Mouse (Mus musculus): ENCODE results near the gene Scgb1b18.
"Not testable (repeated sequence)": the region's sequence is repeated elsewhere in the genome, so short reads cannot be mapped to it uniquely, and the experiment has no call there.

The Scgb1b18 gene

DNA sequence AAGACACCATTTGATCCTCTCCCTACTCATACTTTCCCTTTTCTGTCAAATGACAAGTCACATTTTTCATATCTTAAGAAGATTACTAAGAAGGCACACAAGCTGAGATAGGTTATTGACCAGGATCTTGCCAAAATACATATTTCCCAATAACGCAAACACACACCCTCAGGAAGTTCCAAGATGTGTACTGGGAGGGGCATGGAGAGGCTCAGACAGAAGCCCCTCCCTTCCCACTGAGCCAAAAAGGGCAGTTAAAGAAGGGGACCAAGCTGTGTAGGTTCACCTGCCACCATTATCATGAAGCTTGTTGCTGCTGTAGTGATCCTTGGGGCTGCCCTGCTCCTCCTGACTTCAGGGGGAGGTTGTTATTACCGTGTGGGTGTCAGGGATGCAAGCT, at the start of gene Scgb1b18:
Scgb1b18 (plus strand) TSS at position 301 of the 400 bp plus-strand sequence.
- DNase-seq (ENCODE audit: low spot score in 2 of 2): not testable (repeated sequence)

- DNase-seq (ENCODE audit: low spot score in 2 of 2): not testable (repeated sequence)
Observed at GRCm38 (mm10) chr7:33173764-33174163, 11.6 kb upstream of the Scgb1b18 start, which contains the start of gene Scgb2b18. Gene Scgb2b18 (minus strand): TSS chr7:33173864.
